Mouse (Mus musculus): Measurements from ENCODE around the gene Pde10a.

DNA sequence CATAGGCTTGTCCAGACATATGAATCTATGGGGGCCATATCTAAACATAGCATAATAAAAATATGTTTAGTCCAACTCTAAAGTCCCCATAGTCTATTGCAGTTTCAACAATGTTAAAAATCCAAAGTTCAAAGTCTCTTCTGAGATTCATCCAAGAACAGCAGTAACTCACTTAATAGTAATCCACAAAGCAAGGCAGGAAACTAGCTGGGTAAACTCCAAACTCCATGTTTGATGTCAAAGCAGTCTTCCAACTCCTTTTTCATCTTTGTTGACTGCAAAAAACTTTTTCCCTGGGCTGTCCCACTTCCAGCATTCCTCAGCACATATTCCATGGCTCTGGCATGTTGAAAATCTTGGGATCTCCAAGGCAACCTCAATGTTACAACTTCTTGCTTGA, 182.8 kb downstream of the Pde10a start:
- TF ChIP-seq CTCF (IDR thresholded peaks at IDR 0.05; ENCODE audit: low read depth) (no peak), EP300 (IDR thresholded peaks at IDR 0.05; ENCODE audit: low read depth) (no peak)

Measured in heart, postnatal 0 days (tissue).